Mouse (Mus musculus) right cerebral cortex, postnatal 36 days (tissue): ENCODE measurements around the gene Fam43b.
A peak's percentile ranks its signal among the peaks of the same experiment; 100 is the strongest.

ENCODE experiments used
- DNase-seq, 2 experiments: peaks; one replicate each; pipeline ENCODE4 v3.0.0; 2022; ENCODE audit warnings: low spot score in 2 of 2, mixed read lengths in 1 of 2

Gene Fam43b

DNA sequence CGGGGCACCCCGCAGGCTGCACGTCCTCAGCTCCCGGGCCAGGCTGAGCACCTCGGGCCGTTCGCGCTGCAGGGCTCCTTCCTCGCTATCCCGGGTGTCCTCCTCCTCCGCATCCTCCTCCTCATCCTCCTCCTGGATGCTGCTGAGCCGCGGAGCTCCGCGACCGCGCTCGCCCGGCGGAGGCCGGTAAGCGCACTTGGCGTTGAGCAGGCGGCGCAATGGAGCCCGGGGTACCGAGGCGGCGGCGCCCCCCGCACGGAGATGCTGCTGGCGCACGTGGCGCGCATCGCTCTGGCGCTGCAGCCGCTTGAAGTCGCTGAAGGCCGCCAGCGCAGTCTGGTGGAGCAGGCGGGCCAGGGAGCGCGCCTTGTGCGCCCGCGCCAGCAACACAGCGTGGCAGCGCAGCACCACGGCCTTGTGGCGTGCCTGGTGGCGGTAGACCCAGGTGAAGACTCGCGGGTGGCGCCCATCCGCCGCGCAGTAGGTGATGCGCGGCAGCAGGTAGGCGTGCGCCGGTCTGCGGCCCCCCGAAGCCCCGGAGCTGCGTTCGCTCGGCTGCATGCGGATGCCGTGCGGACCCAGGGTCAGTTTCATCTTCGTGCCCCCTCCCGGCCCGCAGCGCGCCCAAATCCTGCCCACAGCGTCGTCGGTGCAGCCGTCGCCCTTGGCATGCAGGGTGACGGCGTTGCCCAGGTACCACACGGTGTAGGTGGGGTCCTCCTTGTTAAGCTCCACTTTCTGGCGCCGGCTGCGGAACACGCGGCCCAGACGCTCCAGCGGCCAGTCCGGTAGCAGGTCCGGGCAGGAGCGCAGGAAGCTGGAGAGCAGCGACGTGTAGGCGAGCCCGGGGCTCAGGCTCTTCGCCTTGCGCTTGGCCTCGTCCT is 999 bp downstream of the Fam43b start:
- peak; percentile 40 to 41 for DNase-seq

DNA sequence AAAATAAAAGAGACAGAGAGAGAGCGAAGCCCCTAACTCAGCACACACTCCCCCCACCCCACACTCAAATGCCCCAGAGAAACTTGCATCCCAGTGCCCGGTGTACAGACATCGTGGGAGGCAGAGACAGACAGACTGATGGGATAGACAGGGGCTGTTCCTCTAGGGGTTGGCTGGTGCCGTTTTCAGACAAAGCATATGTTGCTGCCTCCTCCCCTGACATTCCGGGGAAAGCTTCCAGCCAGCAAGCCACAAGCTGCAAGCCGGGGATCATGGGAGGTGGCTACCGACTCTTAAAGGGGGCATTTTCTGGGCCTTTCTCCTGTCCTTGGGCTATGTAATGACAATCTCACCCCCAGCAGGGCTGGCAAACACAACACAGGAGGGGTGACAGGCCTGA is 2.6 kb downstream of the Fam43b start:
- no peak for DNase-seq

DNA sequence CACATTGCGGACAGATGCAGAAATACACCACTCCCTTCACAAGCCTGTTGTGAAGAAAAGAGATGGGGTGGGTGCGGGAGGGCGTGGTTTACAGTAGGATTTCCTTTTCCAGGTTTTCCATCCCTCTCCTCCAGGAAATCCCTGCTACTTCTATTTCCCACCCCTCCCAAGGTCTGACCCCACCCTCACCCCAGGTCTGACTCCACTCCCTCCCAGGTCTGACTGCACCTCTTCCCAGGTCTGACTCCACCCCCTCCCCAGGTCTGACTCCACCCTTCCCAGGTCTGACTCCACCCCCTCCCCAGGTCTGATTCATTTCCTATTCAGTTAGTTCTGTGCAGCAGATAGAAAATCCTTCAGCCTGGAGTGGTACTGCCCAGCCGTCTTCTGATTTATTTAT is 12.5 kb downstream of the Fam43b start:
- no peak for DNase-seq

DNA sequence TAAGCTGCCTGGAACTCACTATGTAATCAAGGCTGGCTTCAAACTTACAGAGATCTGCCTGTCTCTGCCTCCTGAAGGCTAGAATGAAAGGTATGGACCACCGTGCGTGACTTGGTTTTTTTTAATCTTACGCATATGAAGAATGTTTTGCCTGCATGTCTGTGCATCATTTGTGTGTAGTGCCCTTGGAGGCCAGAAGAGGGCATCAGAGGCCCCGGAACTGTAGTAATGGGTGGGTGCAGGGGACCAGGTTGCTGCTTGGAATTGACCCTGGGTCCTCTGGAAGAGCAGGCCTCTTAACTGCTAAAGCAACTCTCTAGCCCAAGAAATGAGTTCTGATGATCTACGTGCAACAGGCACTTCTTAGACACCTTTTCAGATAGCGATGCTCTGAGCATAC is 13.9 kb downstream of the Fam43b start:
- no peak for DNase-seq

DNA sequence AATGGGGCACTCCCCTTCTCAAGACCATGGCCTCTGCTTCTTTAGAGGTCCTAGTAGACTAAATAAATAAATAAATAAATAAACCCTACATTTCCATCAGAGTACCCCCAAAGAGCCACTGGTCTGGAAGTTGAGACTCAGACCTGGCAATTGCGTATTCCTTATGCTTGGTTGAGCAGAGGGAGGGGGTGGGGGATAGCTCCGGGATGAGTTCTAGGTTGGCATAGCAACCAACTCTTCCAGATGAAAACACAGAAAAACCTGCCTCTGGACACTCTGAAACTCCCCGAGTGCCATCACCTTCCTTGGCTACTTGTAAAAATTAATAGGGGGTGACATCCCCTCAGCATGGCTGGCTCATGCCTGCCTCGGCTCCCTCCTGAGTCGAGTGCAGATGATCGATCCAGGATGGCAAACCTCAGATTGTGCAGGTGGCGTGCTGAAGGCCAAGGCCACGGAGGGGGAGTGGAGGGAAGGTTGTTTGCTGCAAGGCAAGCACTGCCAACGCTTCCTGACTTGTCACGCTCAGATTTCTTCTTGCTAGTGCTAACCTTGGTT is 16.1 kb downstream of the Fam43b start:
- no peak for DNase-seq

DNA sequence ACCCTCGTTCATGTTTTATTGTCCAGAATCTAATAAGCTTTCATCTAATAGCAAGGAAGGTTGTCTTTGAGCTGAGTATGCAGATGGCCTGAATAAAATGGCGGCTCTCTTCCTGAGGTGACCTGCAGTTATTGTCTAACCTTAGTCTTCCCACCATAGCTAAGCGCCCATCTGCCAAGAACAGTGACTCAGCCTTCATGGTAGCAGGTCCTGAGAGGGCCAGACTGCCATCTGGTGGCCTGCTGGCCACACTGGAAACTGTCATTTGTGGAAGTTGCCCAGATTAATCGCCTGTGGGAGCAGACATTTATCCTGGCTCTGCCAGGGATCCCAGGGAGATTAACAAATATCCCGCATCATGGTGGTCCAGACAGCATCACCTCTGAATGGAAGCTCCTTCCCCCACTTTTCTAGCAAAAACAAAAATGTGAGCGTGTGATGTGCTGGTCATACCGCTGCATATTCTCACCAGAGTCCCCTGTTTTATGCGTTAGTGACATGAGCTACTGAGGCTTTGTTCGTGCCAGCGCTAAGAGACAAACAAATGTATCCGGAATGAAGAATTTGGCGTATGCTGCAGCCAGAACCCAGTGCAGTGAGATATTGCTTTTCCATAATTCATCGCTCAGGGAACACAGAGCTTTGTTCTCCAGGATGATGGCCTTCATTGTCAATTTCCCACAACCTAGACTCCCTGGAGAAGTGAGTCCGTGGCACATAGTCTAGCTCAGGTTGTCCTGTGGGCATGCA is 17.1 kb downstream of the Fam43b start:
- DNase-seq, result peak; percentile 53 to 59

DNA sequence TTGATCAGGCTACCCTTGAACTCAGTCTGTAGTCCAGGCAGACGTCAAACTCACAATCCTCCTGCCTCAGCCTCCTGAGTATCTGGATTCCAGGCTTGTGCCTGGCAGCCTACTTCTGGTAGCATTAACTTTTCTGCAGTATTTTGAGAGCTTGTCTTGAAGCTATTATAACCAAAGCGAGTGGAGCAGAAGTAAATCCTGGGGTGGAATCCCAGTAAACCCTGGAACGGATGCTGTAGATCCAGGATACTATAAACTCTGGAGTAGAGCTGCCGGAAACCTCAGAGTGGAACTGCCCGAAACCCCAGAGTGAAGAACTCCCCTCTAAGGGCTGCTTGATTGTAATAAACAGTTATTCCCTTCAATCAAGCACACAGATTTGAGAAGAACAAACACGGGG is 18.8 kb downstream of the Fam43b start:
- no peak for DNase-seq

DNA sequence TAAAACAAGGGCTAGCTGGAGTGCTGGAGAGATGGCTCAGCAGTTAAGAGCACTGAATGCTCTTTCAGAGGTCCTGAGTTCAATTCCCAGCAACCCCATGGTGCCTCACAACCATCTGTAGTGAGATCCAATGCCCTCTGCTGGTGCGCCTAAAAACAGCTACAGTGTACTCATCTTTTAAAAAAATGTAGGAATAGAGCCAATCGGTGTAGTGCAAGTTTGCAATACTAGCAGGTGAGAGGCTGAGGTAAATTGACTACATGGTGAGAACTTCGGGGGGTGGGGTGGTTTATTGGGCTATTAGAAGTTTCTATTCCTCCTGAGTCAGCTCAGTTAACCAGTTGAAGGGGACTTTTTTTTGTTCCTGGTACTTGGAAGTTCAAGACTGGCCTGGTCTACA is 21.2 kb downstream of the Fam43b start:
- DNase-seq, result no peak

DNA sequence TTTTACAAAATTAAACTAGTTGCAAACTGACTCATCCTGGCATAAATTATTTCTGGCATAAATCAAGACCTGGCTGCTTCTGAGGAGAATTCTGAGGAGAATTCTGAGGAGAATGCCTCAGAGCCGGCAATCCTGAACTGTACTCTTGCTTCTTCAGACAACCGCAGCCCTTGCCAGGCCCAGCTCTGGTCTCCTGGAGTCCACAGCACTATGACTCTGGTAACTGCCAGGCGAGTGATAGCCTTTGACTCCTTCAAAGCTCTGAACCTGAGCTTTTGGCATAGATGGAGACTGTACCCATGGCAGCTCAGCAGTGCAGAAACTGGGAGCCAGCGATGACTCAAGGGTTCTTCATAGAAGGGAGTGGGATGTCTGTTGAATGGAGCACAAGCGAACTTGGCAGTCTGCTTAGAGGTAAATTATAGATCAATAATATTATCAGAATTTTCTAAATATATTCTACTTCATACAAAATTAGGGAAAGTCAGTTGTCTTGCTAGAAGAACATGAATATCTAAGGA is 25.3 kb downstream of the Fam43b start:
- DNase-seq, result no peak

DNA sequence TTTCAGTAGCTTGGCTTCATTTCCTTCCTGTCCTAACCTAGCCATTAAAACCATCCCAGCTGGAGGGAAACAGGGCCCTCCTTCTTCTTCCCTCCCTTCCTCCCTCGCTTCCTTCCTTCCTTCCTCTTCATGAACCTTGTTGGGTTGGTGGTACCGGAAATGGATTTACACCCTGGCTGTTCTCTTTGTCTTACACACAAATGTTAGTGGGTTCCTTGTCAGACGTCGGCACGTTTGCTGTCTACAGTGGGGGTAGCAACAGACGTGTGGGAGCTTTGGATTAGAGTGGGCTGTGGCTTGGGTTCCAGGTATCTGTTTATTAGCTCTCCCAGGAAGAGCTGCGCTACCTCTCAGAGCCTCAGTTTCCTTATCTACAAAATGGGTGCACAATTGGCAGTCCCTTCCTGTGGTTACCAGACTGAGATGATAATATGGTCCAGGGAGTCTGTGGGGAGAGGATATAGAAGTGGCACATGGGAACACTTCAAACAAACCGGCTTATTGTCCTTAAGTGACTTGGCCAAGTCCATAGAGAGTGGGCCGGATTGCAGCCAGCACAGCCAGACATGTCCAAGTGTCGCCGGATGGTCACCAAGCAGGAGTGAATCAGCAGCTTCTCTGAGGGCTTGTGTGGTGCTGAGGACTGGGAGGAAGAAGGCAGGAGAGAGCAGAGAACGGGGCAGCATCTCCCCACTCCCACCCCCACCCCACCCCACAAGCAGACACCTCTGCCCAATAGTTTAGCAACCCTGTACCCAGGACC is 27.6 kb downstream of the Fam43b start:
- DNase-seq, result no peak

DNA sequence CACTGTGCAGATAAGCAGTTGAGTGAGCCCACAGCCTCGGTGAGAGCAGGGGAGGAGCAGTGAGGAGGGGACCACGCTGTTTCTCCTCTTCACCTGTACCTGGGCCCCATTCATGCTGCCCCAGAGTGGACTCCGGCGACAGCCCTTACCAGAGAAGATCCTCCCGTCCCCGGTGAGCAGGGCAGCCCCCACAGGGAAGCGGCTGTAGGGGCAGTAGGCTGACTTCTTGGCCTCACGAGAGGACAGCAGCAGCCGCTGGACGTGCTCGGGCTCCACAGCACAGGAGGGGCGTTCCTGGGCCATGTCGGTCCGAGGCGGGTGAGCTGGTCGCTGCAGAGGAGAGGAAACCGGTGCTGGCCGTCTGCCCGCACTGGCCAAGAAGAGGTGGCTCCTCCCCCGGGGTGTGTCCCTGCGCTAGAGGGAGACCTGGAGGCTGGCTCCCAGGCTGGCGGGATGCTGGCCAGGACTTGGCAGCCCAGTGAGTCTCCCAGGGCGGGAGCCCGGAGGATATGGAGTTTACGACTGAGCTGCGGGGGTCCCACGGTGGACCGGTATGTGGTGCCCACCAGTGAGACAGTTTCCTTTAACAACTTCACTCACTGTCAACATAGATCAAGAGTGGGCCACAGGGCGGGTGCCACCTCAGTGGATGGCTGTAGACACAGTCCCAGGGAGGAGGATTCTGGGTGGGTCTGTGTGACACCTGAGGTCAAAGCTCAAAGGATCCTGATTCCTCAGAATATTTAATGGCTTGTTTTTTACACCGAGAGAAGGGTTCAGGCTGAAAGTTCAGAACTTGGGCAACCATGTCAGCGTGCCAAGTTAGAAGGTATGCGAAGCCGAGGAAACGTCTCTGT is 28.5 kb downstream of the Fam43b start, which contains the start of gene Cda:
Gene Cda (minus strand): TSS at position 352 of the 857 bp plus-strand sequence.
- no peak for DNase-seq

DNA sequence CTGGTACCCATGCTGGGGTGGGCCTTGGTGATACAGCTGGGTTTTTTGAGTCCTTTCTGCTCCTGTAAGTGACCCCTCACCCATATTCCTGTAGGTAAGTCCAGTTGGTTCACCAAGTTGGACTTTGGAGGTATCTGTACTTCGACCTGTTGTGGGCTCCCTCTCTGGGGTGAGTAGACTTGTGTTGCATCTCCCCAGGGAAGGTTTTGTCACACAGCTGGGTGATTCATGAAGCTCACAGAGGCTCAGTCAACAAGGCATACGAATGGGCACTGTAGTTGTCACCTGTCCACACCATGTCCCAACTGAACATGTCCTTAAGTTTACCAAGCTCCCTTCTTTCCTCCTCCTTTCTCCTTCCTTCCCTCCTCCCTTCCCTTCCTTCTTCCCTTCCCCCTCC is 29.8 kb downstream of the Fam43b start:
- DNase-seq, result no peak

DNA sequence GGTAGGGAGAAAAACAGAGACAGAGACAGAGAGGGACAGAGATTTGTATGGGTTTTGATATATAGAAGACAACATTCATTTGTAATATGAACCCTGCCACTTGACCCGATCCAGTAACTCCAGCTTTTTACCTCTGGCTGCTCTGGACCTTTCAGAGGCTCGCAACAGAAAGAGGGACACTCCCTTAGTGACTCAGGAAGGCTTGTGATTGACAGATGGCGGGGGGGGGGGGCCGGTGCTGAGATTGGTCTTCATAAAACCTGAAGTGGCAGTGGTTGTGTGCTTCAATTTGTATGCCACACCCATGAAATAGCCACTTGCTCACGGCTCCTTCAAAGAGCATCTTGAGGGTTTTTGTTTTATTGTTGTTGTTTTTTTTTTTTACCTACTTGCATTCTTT is 32.8 kb downstream of the Fam43b start:
- no peak for DNase-seq

DNA sequence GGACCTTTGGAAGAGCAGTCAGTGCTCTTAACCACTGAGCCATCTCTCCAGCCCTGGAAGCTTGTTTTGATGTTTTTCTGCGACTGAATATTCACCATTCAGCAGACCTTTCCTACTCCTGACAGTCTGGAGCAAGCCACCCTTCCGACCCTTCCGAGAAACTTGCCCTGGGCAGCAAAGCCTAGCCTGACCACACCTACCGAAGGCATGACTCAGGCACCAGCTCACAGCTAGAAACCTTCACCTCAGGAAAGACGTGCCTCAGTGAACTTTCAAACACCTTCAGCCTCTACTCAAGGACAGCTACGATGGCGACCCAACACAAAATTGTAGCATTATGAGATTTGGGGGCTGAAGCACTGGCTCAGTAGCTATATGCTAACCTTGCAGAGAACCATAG is 33.4 kb downstream of the Fam43b start:
- DNase-seq, result no peak

DNA sequence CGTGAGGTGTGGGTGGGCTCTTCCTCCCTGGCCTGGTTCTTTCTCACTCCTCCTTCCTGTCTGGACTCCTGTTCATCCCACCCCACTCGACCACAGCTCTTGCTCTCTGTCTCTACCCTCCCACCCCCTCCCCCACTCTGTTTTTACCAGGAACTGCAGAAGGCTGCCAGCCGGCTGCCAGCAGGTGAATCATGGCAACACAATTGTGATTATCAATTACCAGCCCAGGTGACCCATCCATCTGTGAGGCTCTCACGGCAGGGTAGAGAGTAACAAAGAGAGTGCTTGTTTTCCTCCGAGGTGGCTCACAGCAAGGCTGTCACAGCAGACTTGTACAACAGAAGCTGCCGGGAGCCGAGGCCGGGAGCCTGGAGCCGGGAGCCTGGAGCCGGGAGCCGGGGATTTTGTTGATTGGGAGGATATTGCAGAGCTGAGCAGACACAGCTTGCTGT is 34.9 kb downstream of the Fam43b start:
- no peak for DNase-seq

DNA sequence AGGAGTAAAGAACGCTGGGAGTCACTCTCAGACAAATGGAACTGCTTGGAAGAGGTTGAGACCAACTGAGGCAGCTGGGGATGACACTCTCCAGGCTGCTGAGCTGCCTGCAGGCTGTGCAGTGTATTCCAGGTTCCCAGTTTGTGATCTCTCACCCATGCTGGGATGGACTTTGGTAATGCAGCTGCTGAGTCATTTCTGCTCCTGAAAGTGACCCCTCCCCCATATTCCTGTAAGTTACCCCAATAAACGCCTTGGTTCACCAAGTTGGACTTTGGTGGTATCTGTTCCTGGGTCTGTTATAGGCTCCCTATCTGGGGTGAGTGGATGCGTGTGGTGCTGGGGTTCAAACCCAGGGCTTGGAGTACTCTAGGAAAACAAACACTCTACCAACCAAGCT is 38.2 kb downstream of the Fam43b start:
- no peak for DNase-seq

DNA sequence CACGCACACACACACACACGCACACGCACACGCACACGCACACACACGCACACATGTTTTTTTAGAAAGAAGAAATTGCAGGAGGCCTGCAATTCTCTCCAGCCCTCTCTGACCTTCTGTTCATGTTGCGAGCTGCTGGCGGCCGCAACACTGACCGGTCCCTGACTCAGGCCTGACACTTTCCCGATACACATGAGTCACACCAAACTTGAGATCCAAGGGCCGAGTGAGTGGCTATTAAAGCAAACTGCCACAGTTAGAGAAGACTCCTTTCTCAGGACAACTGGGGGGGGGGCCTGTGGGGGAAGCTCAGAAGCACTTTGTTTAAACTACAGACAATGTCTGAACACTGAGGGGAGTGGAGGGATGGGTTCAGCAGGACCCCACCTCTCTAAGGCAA is 39.8 kb downstream of the Fam43b start:
- no peak for DNase-seq

DNA sequence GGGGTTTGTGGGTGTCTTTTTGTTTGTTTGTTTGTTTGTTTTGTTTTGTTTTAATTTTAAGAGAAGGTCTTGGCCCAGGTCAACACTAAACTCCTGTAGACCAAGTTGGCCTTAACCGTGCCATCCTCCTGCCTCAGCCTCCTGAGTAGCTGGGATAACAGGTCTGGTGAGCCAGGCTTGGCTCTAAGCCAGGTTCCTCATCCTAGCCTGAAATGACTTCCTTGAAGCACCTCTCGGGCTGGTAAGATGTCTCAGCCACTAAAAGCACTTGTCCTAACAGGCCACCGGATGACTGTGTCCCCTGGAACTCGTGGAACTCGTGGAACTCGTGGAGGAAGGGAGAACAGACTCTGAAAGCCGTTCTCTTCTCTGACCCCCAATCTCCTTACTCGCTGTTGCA is 40.2 kb downstream of the Fam43b start:
- DNase-seq, result no peak

DNA sequence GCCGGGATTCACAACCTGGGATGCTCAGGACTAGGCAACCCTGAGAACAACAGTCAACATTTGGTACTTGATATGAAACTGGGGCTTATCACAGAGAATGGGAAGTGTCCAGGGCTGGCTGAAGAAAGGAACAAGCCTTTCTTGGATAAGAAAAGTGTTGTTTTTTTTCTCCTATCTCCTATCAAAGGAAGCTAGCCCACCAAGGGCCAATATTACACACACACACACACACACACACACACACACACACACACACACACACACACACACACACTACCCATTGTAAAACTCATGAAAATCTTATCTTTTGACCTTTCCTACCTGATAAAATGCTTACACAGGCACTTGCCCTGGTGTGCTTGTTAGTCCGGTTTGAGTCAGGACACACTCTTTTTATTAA is 40.8 kb downstream of the Fam43b start:
- no peak for DNase-seq

DNA sequence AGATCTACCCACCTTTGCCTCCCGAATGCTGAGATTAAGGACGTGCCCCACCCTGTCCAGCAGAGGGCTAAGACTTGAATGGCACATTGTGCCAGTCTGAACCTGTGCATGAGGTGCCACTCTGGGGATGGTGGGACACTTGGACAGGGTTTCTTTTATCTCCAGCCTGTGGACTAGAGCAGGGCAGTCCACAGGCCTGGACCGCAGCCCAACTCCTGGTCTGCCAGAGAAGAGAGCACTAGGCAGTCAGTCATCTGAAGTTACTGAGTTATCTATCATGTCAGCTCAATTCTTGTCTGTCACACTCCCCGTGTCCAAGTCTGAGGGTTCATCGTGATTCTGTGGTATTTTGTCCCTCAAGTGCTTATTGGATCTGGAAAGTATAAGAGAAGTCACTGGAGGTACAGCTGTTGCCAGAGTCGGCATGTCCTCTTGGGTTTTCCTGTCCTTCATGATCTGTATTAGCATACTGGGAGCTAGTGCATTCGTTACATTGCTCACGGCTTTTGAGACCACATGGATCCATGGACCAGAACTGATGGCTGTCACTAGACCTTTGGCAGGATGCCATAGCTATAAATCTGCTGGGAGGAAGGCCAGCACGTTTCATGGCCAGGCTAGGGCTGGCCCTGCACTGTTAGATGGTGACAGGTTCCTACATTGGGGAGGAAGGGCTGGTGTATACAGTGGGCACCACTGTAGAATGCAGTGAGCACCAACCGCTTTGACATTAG is 42.7 kb downstream of the Fam43b start:
- DNase-seq, result no peak
